Mouse (Mus musculus) heart, embryonic 13.5 days (tissue): ENCODE results near the gene Eif5b. TPM values are rescaled to one million over a fixed set of nuclear protein-coding genes. Genes with fewer than 3 reads are reported as not detected.

Experiments used
- ATAC-seq: fragments of 200-750 bp; cut with Nextera tagmentation; 2 replicates; pipeline ENCODE4 v1.8.0; 2017; ENCODE audit warnings: moderate TSS enrichment; ENCODE audit not compliant: insufficient number of reproducible peaks, low FRiP score, low TSS enrichment; ENCODE audit errors: extremely low read depth
- H3K27ac ChIP-seq: fragments of 300-500 bp; sonication (generic); replicated peaks from 2 replicates; pipeline ENCODE4 v1.5.1; 2015; ENCODE audit warnings: moderate library complexity, mild to moderate bottlenecking, inconsistent platforms
- H3K27me3 ChIP-seq: fragments of 300-500 bp; sonication (generic); replicated peaks from 2 replicates; pipeline ENCODE4 v1.6.1; 2015; ENCODE audit warnings: mild to moderate bottlenecking, inconsistent platforms
- H3K36me3 ChIP-seq: fragments of 300-500 bp; sonication (generic); 2 replicates; pipeline ENCODE4 v1.6.1; 2015; ENCODE audit warnings: mild to moderate bottlenecking, inconsistent platforms
- H3K4me1 ChIP-seq: fragments of 300-500 bp; sonication (generic); 2 replicates; pipeline ENCODE4 v1.6.1; 2015; ENCODE audit warnings: inconsistent platforms
- H3K4me2 ChIP-seq: fragments of 300-500 bp; sonication (generic); 2 replicates; pipeline ENCODE4 v1.6.1; 2015; ENCODE audit warnings: inconsistent platforms, mild to moderate bottlenecking, moderate library complexity
- H3K4me3 ChIP-seq: fragments of 300-500 bp; sonication (generic); 2 replicates; pipeline ENCODE4 v1.5.1; 2015; ENCODE audit warnings: moderate library complexity, mild to moderate bottlenecking, inconsistent platforms
- H3K9ac ChIP-seq: fragments of 300-500 bp; sonication (generic); 2 replicates; pipeline ENCODE4 v1.6.1; 2015; ENCODE audit warnings: inconsistent platforms, mild to moderate bottlenecking, moderate library complexity
- H3K9me3 ChIP-seq: fragments of 300-500 bp; sonication (generic); 2 replicates; pipeline ENCODE4 v1.6.1; 2016; ENCODE audit warnings: inconsistent platforms
- WGBS: fragments of 180-500 bp; shearing (Covaris S2); methylation state at CpG from one replicate; pipeline ENCODE4 v1.1.7; 2015; ENCODE audit warnings: mixed read lengths; 5-methylcytosine and 5-hydroxymethylcytosine counted together
- polyA plus RNA-seq: library from polyadenylated mRNA; unstranded; fragments of >200 nt; fragmentation: Nextera tagmentation; extraction: Ambion mirVana; gene quantifications from 2 replicates; pipeline ENCODE4 v1.2.1, GENCODE M21; 2015

The Eif5b gene
- polyA plus RNA-seq, 1 experiment from 2014 or later = 18.0 TPM

- Histone ChIP-seq H3K4me1 (peaks cover 18% of the 10 kb centered on the region; the same call in 1 of the 2 replicates), H3K9me3 (no peaks in the 10 kb centered on the region), H3K27me3 (no peaks in the 10 kb centered on the region), H3K4me3 (no peak overlapping the region), H3K36me3 (no peaks in the 10 kb centered on the region), H3K9ac (no peak overlapping the region), H3K4me2 (no peak overlapping the region), H3K27ac (no peak overlapping the region)
- WGBS = 77% methylated on average over 3 of the region's 3 CpGs
- no peak for ATAC-seq
Measured at GRCm38 (mm10) chr1:38006741-38007140, 8.9 kb downstream of the Eif5b start.

- Histone ChIP-seq H3K27me3 (no peaks in the 10 kb centered on the region), H3K9ac (no peak overlapping the region), H3K36me3 (no peaks in the 10 kb centered on the region), H3K4me1 (peaks cover 19% of the 10 kb centered on the region), H3K4me2 (peak overlapping the region; percentile 26), H3K9me3 (no peaks in the 10 kb centered on the region), H3K4me3 (no peak overlapping the region), H3K27ac (no peak overlapping the region)
- peak; percentile 68; the same call in 1 of the 2 replicates for ATAC-seq
- WGBS = 63% methylated on average over 6 of the region's 6 CpGs
Measured at GRCm38 (mm10) chr1:38011647-38012046, 13.8 kb downstream of the Eif5b start.

- Histone ChIP-seq H3K4me3 (no peak overlapping the region), H3K4me1 (peaks cover 14% of the 10 kb centered on the region), H3K9ac (no peak overlapping the region), H3K27ac (no peak overlapping the region), H3K4me2 (peak overlapping the region; percentile 26), H3K36me3 (no peaks in the 10 kb centered on the region), H3K9me3 (no peaks in the 10 kb centered on the region), H3K27me3 (no peaks in the 10 kb centered on the region)
- WGBS = 86% methylated on average over 3 of the region's 3 CpGs
- ATAC-seq = no peak
Measured at GRCm38 (mm10) chr1:38012104-38012503, 14.3 kb downstream of the Eif5b start.

- Histone ChIP-seq H3K4me2 (peak overlapping the region; percentile 26; the same call in 1 of the 2 replicates), H3K4me3 (no peak overlapping the region), H3K27me3 (no peaks in the 10 kb centered on the region), H3K9me3 (no peaks in the 10 kb centered on the region), H3K4me1 (peaks cover 14% of the 10 kb centered on the region), H3K27ac (0 out of 2 replicates have a peak overlapping the region, but pooled peaks have one; percentile 38), H3K36me3 (no peaks in the 10 kb centered on the region), H3K9ac (no peak overlapping the region)
- ATAC-seq = no peak; the same call in 1 of the 2 replicates
Measured at GRCm38 (mm10) chr1:38012509-38012908, 14.7 kb downstream of the Eif5b start.

GRCm38 (mm10) chr1:38014551-38015203 lies 16.9 kb downstream of the Eif5b start:
- ATAC-seq = no peak
- H3K4me1 ChIP-seq = peaks cover 14% of the 10 kb centered on the region
- no peak overlapping the region for H3K27ac ChIP-seq
- no peak overlapping the region for H3K4me3 ChIP-seq
- WGBS = 95% methylated on average over 2 of the region's 2 CpGs
- no peak overlapping the region for H3K9ac ChIP-seq
- peaks cover 20% of the 10 kb centered on the region for H3K36me3 ChIP-seq
- no peaks in the 10 kb centered on the region for H3K9me3 ChIP-seq
- no peak overlapping the region for H3K4me2 ChIP-seq
- H3K27me3 ChIP-seq = no peaks in the 10 kb centered on the region

GRCm38 (mm10) chr1:38027301-38027700 lies 29.5 kb downstream of the Eif5b start:
- ATAC-seq = no peak
- H3K4me2 ChIP-seq = no peak overlapping the region
- no peak overlapping the region for H3K27ac ChIP-seq
- peaks cover 49% of the 10 kb centered on the region for H3K36me3 ChIP-seq
- H3K27me3 ChIP-seq = no peaks in the 10 kb centered on the region
- H3K4me1 ChIP-seq = no peaks in the 10 kb centered on the region
- H3K9me3 ChIP-seq = no peaks in the 10 kb centered on the region
- H3K4me3 ChIP-seq = no peak overlapping the region
- whole genome bisulfite sequencing = 87% methylated on average over 7 of the region's 7 CpGs
- H3K9ac ChIP-seq = no peak overlapping the region

GRCm38 (mm10) chr1:38031391-38031790 lies 33.6 kb downstream of the Eif5b start:
- no peak overlapping the region for H3K9ac ChIP-seq

GRCm38 (mm10) chr1:38035521-38035920 lies 37.7 kb downstream of the Eif5b start:
- WGBS = 84% methylated on average over 4 of the region's 4 CpGs

More at GRCm38 (mm10) chr1:38031391-38031790, 33.6 kb downstream of the Eif5b start:
- Histone ChIP-seq H3K36me3 (peaks cover 58% of the 10 kb centered on the region), H3K27ac (no peak overlapping the region), H3K4me1 (no peaks in the 10 kb centered on the region), H3K27me3 (no peaks in the 10 kb centered on the region), H3K9me3 (no peaks in the 10 kb centered on the region), H3K4me3 (no peak overlapping the region), H3K4me2 (no peak overlapping the region)
- no peak for ATAC-seq
- 90% methylated on average over 5 of the region's 5 CpGs for WGBS

GRCm38 (mm10) chr1:38037375-38037774 lies 39.6 kb downstream of the Eif5b start:
- Histone ChIP-seq H3K36me3 (peaks cover 90% of the 10 kb centered on the region), H3K4me1 (no peaks in the 10 kb centered on the region), H3K9ac (no peak overlapping the region), H3K27me3 (no peaks in the 10 kb centered on the region), H3K9me3 (no peaks in the 10 kb centered on the region), H3K4me3 (no peak overlapping the region), H3K4me2 (no peak overlapping the region), H3K27ac (no peak overlapping the region)
- 86% methylated on average over 5 of the region's 5 CpGs for WGBS
- no peak for ATAC-seq

More at GRCm38 (mm10) chr1:38035521-38035920, 37.7 kb downstream of the Eif5b start:
- H3K27ac ChIP-seq = no peak overlapping the region
- H3K36me3 ChIP-seq = peaks cover 84% of the 10 kb centered on the region
- H3K4me1 ChIP-seq = no peaks in the 10 kb centered on the region
- ATAC-seq = no peak
- H3K9me3 ChIP-seq = no peaks in the 10 kb centered on the region
- H3K4me2 ChIP-seq = no peak overlapping the region
- H3K9ac ChIP-seq = no peak overlapping the region
- no peak overlapping the region for H3K4me3 ChIP-seq
- H3K27me3 ChIP-seq = no peaks in the 10 kb centered on the region

- ATAC-seq = no peak
- no peaks in the 10 kb centered on the region for H3K27me3 ChIP-seq
- no peak overlapping the region for H3K27ac ChIP-seq
- H3K9ac ChIP-seq = no peak overlapping the region
- peaks cover 88% of the 10 kb centered on the region for H3K36me3 ChIP-seq
- no peaks in the 10 kb centered on the region for H3K4me1 ChIP-seq
- H3K4me3 ChIP-seq = no peak overlapping the region
- H3K4me2 ChIP-seq = no peak overlapping the region
- WGBS = 91% methylated on average over 2 of the region's 2 CpGs
- H3K9me3 ChIP-seq = no peaks in the 10 kb centered on the region
Measured at GRCm38 (mm10) chr1:38038898-38039297, 41.1 kb downstream of the Eif5b start.

GRCm38 (mm10) chr1:38048121-38048520 lies 50.3 kb downstream of the Eif5b start:
- Histone ChIP-seq H3K27me3 (no peaks in the 10 kb centered on the region), H3K9ac (no peak overlapping the region), H3K4me2 (no peak overlapping the region), H3K27ac (no peak overlapping the region), H3K4me1 (no peaks in the 10 kb centered on the region), H3K9me3 (no peaks in the 10 kb centered on the region), H3K4me3 (no peak overlapping the region), H3K36me3 (peaks cover 94% of the 10 kb centered on the region)
- ATAC-seq = no peak
- 85% methylated on average over 3 of the region's 3 CpGs for WGBS

- no peak for ATAC-seq
- Histone ChIP-seq H3K4me2 (no peak overlapping the region), H3K4me3 (no peak overlapping the region), H3K27ac (no peak overlapping the region), H3K9ac (no peak overlapping the region), H3K27me3 (no peaks in the 10 kb centered on the region), H3K9me3 (no peaks in the 10 kb centered on the region), H3K36me3 (peaks cover 97% of the 10 kb centered on the region), H3K4me1 (no peaks in the 10 kb centered on the region)
- 73% methylated on average over 4 of the region's 4 CpGs for WGBS
Measured at GRCm38 (mm10) chr1:38049562-38049961, 51.8 kb downstream of the Eif5b start.
